Mouse (Mus musculus) thymus, postnatal 36 days (tissue): ENCODE measurements around the gene Fgfr2.
"Not testable (repeated sequence)": the region's sequence is repeated elsewhere in the genome, so short reads cannot be mapped to it uniquely, and the experiment has no call there.

Source experiments
- DNase-seq, 2 experiments: peaks; one replicate each; pipeline ENCODE4 v3.0.0; 2022; ENCODE audit warnings: mixed read lengths in 2 of 2

Fgfr2 gene

GRCm38 (mm10) chr7:130471045-130471444 is 2652.1 kb downstream of the Fgfr2 start:
- DNase-seq: no peak

GRCm38 (mm10) chr7:130455587-130456246 is 2667.4 kb downstream of the Fgfr2 start:
- DNase-seq: no peak

GRCm38 (mm10) chr7:130454226-130454625 is 2668.9 kb downstream of the Fgfr2 start:
- DNase-seq: no peak

GRCm38 (mm10) chr7:130435776-130436175 is 2687.4 kb downstream of the Fgfr2 start:
- DNase-seq: no peak

GRCm38 (mm10) chr7:130432141-130432540 is 2691.0 kb downstream of the Fgfr2 start:
- DNase-seq: no peak

GRCm38 (mm10) chr7:130426586-130426985 is 2696.6 kb downstream of the Fgfr2 start:
- no peak for DNase-seq

GRCm38 (mm10) chr7:130425991-130426390 is 2697.2 kb downstream of the Fgfr2 start:
- no peak for DNase-seq

GRCm38 (mm10) chr7:130419961-130420360 is 2703.2 kb downstream of the Fgfr2 start:
- no peak for DNase-seq

GRCm38 (mm10) chr7:130407622-130408021 is 2715.5 kb downstream of the Fgfr2 start:
- DNase-seq: no peak

- no peak for DNase-seq
Measured at GRCm38 (mm10) chr7:130403346-130403745, 2719.8 kb downstream of the Fgfr2 start.

GRCm38 (mm10) chr7:130394697-130395096 is 2728.5 kb downstream of the Fgfr2 start:
- no peak for DNase-seq

GRCm38 (mm10) chr7:130390060-130390459 is 2733.1 kb downstream of the Fgfr2 start:
- DNase-seq: not testable (repeated sequence)

- no peak for DNase-seq
Measured at GRCm38 (mm10) chr7:130386308-130386707, 2736.8 kb downstream of the Fgfr2 start.

GRCm38 (mm10) chr7:130385732-130386294 is 2737.3 kb downstream of the Fgfr2 start:
- DNase-seq: no peak

GRCm38 (mm10) chr7:130382126-130382525 is 2741.0 kb downstream of the Fgfr2 start:
- DNase-seq: no peak

- no peak for DNase-seq
Measured at GRCm38 (mm10) chr7:130381387-130381951, 2741.7 kb downstream of the Fgfr2 start.

GRCm38 (mm10) chr7:130380769-130381355 is 2742.3 kb downstream of the Fgfr2 start:
- DNase-seq: no peak

GRCm38 (mm10) chr7:130380367-130380766 is 2742.8 kb downstream of the Fgfr2 start:
- DNase-seq: no peak

GRCm38 (mm10) chr7:130379886-130380285 is 2743.3 kb downstream of the Fgfr2 start:
- no peak for DNase-seq

GRCm38 (mm10) chr7:130378308-130378707 is 2744.8 kb downstream of the Fgfr2 start:
- DNase-seq: no peak

- DNase-seq: no peak
Measured at GRCm38 (mm10) chr7:130374311-130374710, 2748.8 kb downstream of the Fgfr2 start.

GRCm38 (mm10) chr7:130368827-130369641 is 2754.1 kb downstream of the Fgfr2 start:
- no peak for DNase-seq
